Mouse (Mus musculus) urinary bladder, adult 2 months (tissue): ENCODE measurements around the gene Dclk3. TPM values are rescaled to one million over a fixed set of nuclear protein-coding genes. Genes with fewer than 3 reads are reported as not detected.

Experiments
- DNase-seq: peaks from one replicate; pipeline ENCODE4 v3.0.0; 2022; ENCODE audit warnings: low spot score
- polyA plus RNA-seq: library from polyadenylated mRNA; depleted of rRNA; stranded (reverse); fragments of >200 nt; gene quantifications from 2 replicates; pipeline ENCODE4 v1.2.3, GENCODE M21; 2012

The Dclk3 gene
- polyA plus RNA-seq, 1 experiment = 0.39 TPM

- no peak for DNase-seq
Observed at GRCm38 (mm10) chr9:111439836-111440201, 938 bp downstream of the Dclk3 start.

GRCm38 (mm10) chr9:111440446-111440845 lies 1.6 kb downstream of the Dclk3 start:
- DNase-seq = no peak

GRCm38 (mm10) chr9:111441151-111441550 lies 2.3 kb downstream of the Dclk3 start:
- no peak for DNase-seq

- no peak for DNase-seq
Observed at GRCm38 (mm10) chr9:111446204-111446603, 7.3 kb downstream of the Dclk3 start.

- DNase-seq = no peak
Observed at GRCm38 (mm10) chr9:111448976-111449375, 10.1 kb downstream of the Dclk3 start.

- DNase-seq = no peak
Observed at GRCm38 (mm10) chr9:111449880-111450279, 11.0 kb downstream of the Dclk3 start.

GRCm38 (mm10) chr9:111450853-111451404 lies 12.0 kb downstream of the Dclk3 start:
- DNase-seq = no peak

- no peak for DNase-seq
Observed at GRCm38 (mm10) chr9:111453895-111454294, 15.0 kb downstream of the Dclk3 start.

GRCm38 (mm10) chr9:111457176-111457935 lies 18.5 kb downstream of the Dclk3 start:
- no peak for DNase-seq

- DNase-seq = no peak
Observed at GRCm38 (mm10) chr9:111457936-111458310, 19.0 kb downstream of the Dclk3 start.

- DNase-seq = no peak
Observed at GRCm38 (mm10) chr9:111459466-111459865, 20.6 kb downstream of the Dclk3 start.

GRCm38 (mm10) chr9:111460201-111460814 lies 21.4 kb downstream of the Dclk3 start:
- DNase-seq = no peak

GRCm38 (mm10) chr9:111461415-111462103 lies 22.7 kb downstream of the Dclk3 start:
- no peak for DNase-seq

- no peak for DNase-seq
Observed at GRCm38 (mm10) chr9:111465666-111466065, 26.8 kb downstream of the Dclk3 start.

GRCm38 (mm10) chr9:111473686-111474457 lies 35.0 kb downstream of the Dclk3 start:
- DNase-seq = no peak

- DNase-seq = no peak
Observed at GRCm38 (mm10) chr9:111474458-111474745, 35.5 kb downstream of the Dclk3 start.

GRCm38 (mm10) chr9:111475281-111475680 lies 36.4 kb downstream of the Dclk3 start:
- no peak for DNase-seq

GRCm38 (mm10) chr9:111475973-111476372 lies 37.1 kb downstream of the Dclk3 start:
- DNase-seq = no peak

GRCm38 (mm10) chr9:111476479-111477016 lies 37.7 kb downstream of the Dclk3 start:
- no peak for DNase-seq

GRCm38 (mm10) chr9:111478853-111479490 lies 40.1 kb downstream of the Dclk3 start:
- DNase-seq = no peak

- DNase-seq = no peak
Observed at GRCm38 (mm10) chr9:111481011-111481410, 42.1 kb downstream of the Dclk3 start.
